Mouse (Mus musculus): ENCODE data around the gene Slit1. TPM values are rescaled to one million over a fixed set of nuclear protein-coding genes. Genes with fewer than 3 reads are reported as not detected.
A peak's percentile ranks its signal among the peaks of the same experiment; 100 is the strongest.

Slit1 gene
- polyA plus RNA-seq, 1 experiment from 2014 or later, result 3.2 TPM

DNA sequence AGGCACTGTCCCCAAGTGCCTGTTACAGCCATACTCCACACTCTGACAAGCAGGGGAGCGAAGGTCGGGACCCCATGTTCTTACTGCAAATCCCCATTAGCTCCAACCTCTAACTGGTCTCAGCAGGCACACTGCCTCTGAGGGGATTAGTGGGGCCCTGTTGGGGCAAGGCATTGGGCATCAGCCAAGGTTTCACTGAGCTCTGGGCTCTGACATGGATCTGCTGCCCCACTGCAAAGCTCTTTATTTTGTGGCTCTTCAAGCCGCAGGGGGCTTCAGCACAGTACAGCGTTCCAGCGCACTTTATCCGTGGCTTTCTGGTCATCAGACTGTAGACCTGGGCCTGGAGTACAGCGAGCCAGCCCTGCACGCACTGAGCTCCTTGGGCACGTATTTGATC lies 86.0 kb downstream of the Slit1 start:
- no peak overlapping the region for H3K27ac ChIP-seq
- ATAC-seq (replicated peaks; ENCODE audit: low FRiP score, low read depth), result no peak
- H3K9ac ChIP-seq (ENCODE audit: low read depth, low read length), result no peak overlapping the region
- 38% methylated on average over 9 of the region's 9 CpGs for WGBS
- H3K9me3 ChIP-seq (replicated peaks; ENCODE audit: low read length), result no peaks in the 10 kb centered on the region
- no peaks in the 10 kb centered on the region for H3K27me3 ChIP-seq (ENCODE audit: insufficient read depth, low read length)
- TF ChIP-seq CTCF (IDR thresholded peaks at IDR 0.05; ENCODE audit: low read depth), result no peak
- no peaks in the 10 kb centered on the region for H3K36me3 ChIP-seq (ENCODE audit: insufficient read depth, low read length)
- no peak overlapping the region for H3K4me2 ChIP-seq (ENCODE audit: low read length)
- H3K4me1 ChIP-seq (replicated peaks; ENCODE audit: insufficient read depth, low read length), result no peaks in the 10 kb centered on the region
- H3K4me3 ChIP-seq (replicated peaks; ENCODE audit: low read depth, low read length), result no peak overlapping the region
- DNase-seq (ENCODE audit: low spot score), result no peak

DNA sequence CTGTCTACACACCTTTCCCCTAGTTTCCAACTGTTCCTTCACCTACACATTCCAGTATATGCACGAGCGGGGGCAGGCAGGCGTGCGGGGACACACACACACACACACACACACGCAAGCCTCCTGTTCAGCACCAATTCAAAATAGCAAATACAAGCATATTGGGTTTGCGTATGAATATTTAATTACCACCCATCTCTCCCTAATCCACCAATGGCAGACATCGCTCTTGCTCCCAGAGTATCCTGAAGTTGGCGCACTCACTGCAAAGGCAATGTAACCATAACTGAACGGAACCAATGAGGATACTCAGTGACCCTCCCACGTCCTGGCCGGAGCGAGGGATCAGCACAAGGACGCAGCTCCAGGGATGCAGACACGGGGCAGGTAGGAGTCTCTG lies 86.8 kb downstream of the Slit1 start:
- no peak overlapping the region for H3K4me2 ChIP-seq (ENCODE audit: low read length)
- no peaks in the 10 kb centered on the region for H3K9me3 ChIP-seq (replicated peaks; ENCODE audit: low read length)
- no peaks in the 10 kb centered on the region for H3K4me1 ChIP-seq (replicated peaks; ENCODE audit: insufficient read depth, low read length)
- ATAC-seq (replicated peaks; ENCODE audit: low FRiP score, low read depth), result no peak
- no peaks in the 10 kb centered on the region for H3K27me3 ChIP-seq (ENCODE audit: insufficient read depth, low read length)
- H3K9ac ChIP-seq (ENCODE audit: low read depth, low read length), result no peak overlapping the region
- no peak for TF ChIP-seq CTCF (IDR thresholded peaks at IDR 0.05; ENCODE audit: low read depth)
- 73% methylated on average over 14 of the region's 14 CpGs for WGBS
- DNase-seq (ENCODE audit: low spot score), result no peak
- no peak overlapping the region for H3K27ac ChIP-seq
- H3K36me3 ChIP-seq (ENCODE audit: insufficient read depth, low read length), result no peaks in the 10 kb centered on the region
- no peak overlapping the region for H3K4me3 ChIP-seq (replicated peaks; ENCODE audit: low read depth, low read length)

DNA sequence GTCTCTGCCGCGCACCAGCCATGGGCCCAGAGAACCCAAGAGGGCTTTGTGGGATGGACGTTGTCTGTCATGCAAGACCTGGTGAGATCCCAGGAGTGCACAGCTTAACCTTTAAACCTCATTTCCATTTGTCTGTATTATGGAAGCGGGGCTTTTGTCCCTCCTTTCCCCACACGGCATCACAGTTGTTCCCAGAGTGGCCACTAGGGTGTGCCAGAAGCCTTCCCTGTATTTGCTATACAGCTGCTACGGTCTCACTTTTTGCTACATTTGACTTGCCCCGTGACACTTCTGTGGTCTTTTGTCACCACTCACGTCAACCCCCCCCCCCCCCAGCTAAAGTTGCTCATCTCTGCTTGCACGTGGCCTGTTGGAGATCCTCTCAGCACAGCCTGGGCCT lies 87.5 kb downstream of the Slit1 start:
- no peaks in the 10 kb centered on the region for H3K27me3 ChIP-seq (ENCODE audit: insufficient read depth, low read length)
- ATAC-seq (replicated peaks; ENCODE audit: low FRiP score, low read depth), result no peak
- WGBS, result 11% methylated on average over 7 of the region's 9 CpGs

DNA sequence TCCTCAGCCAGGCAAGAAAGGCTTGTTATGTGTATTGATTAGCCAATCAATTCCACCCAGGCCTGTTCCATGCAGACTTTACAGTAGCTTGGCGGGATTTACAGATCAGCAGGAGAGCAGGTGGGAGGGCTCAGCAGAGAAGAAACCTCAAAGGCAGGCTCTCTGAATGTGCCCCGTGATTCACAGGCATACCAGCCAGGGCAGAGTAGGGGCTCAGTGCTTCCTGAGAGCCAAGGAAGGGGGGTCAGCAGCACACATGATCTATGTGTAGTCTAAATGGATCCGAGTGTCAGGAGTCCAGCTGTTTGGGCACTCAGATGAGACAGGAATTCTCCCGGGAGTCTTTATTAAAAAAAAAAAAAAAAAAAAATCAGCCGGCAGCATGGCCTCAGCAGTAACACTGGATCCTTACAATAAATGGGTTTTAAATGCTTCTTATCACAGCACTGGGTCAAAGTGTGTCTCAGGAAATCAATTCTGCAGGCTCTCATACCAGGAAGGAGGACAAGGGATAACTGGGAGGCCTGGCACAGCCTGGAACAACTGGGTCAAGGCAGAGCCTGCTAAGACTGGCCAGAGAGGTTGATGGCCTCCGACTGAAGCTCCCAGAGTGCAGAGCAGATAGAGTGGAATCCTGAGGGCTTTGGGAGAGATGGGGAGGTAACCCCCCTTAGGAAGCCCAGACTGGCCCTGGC lies 88.2 kb downstream of the Slit1 start:
- no peaks in the 10 kb centered on the region for H3K9me3 ChIP-seq (replicated peaks; ENCODE audit: low read length)
- no peak for DNase-seq (ENCODE audit: low spot score)
- no peak overlapping the region for H3K4me3 ChIP-seq (replicated peaks; ENCODE audit: low read depth, low read length)
- no peak for ATAC-seq (replicated peaks; ENCODE audit: low FRiP score, low read depth)
- no peaks in the 10 kb centered on the region for H3K4me1 ChIP-seq (replicated peaks; ENCODE audit: insufficient read depth, low read length)
- no peak overlapping the region for H3K9ac ChIP-seq (ENCODE audit: low read depth, low read length)
- no peaks in the 10 kb centered on the region for H3K36me3 ChIP-seq (ENCODE audit: insufficient read depth, low read length)
- H3K4me2 ChIP-seq (ENCODE audit: low read length), result no peak overlapping the region
- no peak overlapping the region for H3K27ac ChIP-seq
- TF ChIP-seq CTCF (IDR thresholded peaks at IDR 0.05; ENCODE audit: low read depth), result no peak
- 22% methylated on average over 6 of the region's 6 CpGs for WGBS
- no peaks in the 10 kb centered on the region for H3K27me3 ChIP-seq (ENCODE audit: insufficient read depth, low read length)

More for the DNA sequence above, 87.5 kb downstream of the Slit1 start:
- peak; percentile 88 for TF ChIP-seq CTCF (IDR thresholded peaks at IDR 0.05; ENCODE audit: low read depth)
- Histone ChIP-seq H3K36me3 (ENCODE audit: insufficient read depth, low read length) (no peaks in the 10 kb centered on the region), H3K9ac (ENCODE audit: low read depth, low read length) (no peak overlapping the region), H3K4me3 (replicated peaks; ENCODE audit: low read depth, low read length) (no peak overlapping the region), H3K4me2 (ENCODE audit: low read length) (no peak overlapping the region), H3K9me3 (replicated peaks; ENCODE audit: low read length) (no peaks in the 10 kb centered on the region), H3K27ac (no peak overlapping the region), H3K4me1 (replicated peaks; ENCODE audit: insufficient read depth, low read length) (no peaks in the 10 kb centered on the region)
- DNase-seq (ENCODE audit: low spot score), result peak; percentile 81

DNA sequence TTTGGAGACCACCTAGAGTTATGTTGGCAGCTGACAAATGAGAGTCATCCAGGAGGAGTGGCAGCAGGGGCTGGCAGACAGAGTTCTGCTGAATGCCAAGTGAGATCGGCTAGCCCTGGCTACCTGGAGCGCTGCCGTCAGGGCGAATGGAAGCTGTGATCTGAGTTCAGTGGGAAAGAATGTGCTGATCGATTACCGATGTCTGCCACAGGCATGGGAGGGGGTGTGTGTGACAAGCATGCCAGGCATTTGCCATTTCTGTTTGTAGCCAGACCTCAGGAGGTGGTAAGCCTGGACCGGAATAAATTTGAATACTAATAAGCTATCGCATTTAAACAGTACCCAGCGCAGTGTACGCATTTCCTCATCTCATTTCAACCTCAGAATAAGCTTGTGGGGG lies 91.5 kb downstream of the Slit1 start:
- Histone ChIP-seq H3K9me3 (replicated peaks; ENCODE audit: low read length) (no peaks in the 10 kb centered on the region), H3K9ac (ENCODE audit: low read depth, low read length) (no peak overlapping the region), H3K27me3 (ENCODE audit: insufficient read depth, low read length) (no peaks in the 10 kb centered on the region), H3K4me3 (replicated peaks; ENCODE audit: low read depth, low read length) (no peak overlapping the region), H3K4me1 (replicated peaks; ENCODE audit: insufficient read depth, low read length) (no peaks in the 10 kb centered on the region), H3K4me2 (ENCODE audit: low read length) (no peak overlapping the region), H3K36me3 (ENCODE audit: insufficient read depth, low read length) (no peaks in the 10 kb centered on the region), H3K27ac (no peak overlapping the region)
- DNase-seq (ENCODE audit: low spot score) (no peak), ATAC-seq (replicated peaks; ENCODE audit: low FRiP score, low read depth) (no peak)
- TF ChIP-seq CTCF (IDR thresholded peaks at IDR 0.05; ENCODE audit: low read depth), result no peak
- 52% methylated on average over 10 of the region's 10 CpGs for WGBS

DNA sequence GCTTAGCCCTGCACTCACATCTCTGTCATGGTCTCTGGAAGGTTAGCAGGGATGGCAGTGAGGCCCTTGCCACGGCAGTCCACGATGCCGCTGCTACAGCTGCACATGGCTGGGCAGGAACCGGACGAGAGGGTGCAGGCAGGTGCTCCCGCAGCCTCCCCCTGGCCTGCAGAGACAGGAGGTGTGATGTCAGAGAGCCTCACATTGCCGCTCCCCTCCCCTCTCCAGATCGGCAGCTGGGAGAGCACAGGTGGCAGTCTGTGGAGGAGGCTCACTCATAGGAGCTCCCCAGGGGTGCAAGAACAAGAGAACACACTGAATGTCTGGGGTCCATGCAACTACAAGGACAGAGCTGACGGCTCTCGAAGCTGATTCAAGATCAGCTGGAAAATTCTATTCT lies 94.1 kb downstream of the Slit1 start:
- DNase-seq (ENCODE audit: low spot score) (no peak), ATAC-seq (replicated peaks; ENCODE audit: low FRiP score, low read depth) (no peak)
- no peaks in the 10 kb centered on the region for H3K36me3 ChIP-seq (ENCODE audit: insufficient read depth, low read length)
- H3K4me3 ChIP-seq (replicated peaks; ENCODE audit: low read depth, low read length), result no peak overlapping the region
- H3K27me3 ChIP-seq (ENCODE audit: insufficient read depth, low read length), result no peaks in the 10 kb centered on the region
- H3K9ac ChIP-seq (ENCODE audit: low read depth, low read length), result no peak overlapping the region
- no peak overlapping the region for H3K27ac ChIP-seq
- no peaks in the 10 kb centered on the region for H3K9me3 ChIP-seq (replicated peaks; ENCODE audit: low read length)
- no peak overlapping the region for H3K4me2 ChIP-seq (ENCODE audit: low read length)
- H3K4me1 ChIP-seq (replicated peaks; ENCODE audit: insufficient read depth, low read length), result no peaks in the 10 kb centered on the region
- WGBS, result 44% methylated on average over 10 of the region's 10 CpGs
- TF ChIP-seq CTCF (IDR thresholded peaks at IDR 0.05; ENCODE audit: low read depth), result no peak
